Mouse (Mus musculus) gastrocnemius, postnatal 36 days (tissue): ENCODE measurements at regions not wholly inside any gene's neighbourhood (a gene's known extent, or its start where the extent isn't known, plus 50 kb on each side); places are given as distances from the start of the nearest gene placed in this dataset.
A peak's percentile ranks its signal among the peaks of the same experiment; 100 is the strongest.

Experiments used
- DNase-seq, 2 experiments: peaks; one replicate each; pipeline ENCODE4 v3.0.0; 2022
- intact Hi-C: fragments of 180-260 bp; cut with DNase I; formaldehyde crosslinking; loops from one replicate; pipeline ENCODE4 v1.15.1; 2025

- no peak for DNase-seq
- intact Hi-C loops = no loop called here
Measured at GRCm38 (mm10) chr13:90498978-90499377, 406.2 kb downstream of the Atp6ap1l start.

GRCm38 (mm10) chr13:90497573-90497972 lies 407.6 kb downstream of the Atp6ap1l start:
- intact Hi-C loops = no loop called here
- DNase-seq = no peak

- intact Hi-C loops = no loop called here
Measured at GRCm38 (mm10) chr13:90493696-90494095, 404.3 kb upstream of the Xrcc4 start.

GRCm38 (mm10) chr13:90490991-90491951 lies 401.9 kb upstream of the Xrcc4 start:
- no peak for DNase-seq
- intact Hi-C loops = no loop called here

More at GRCm38 (mm10) chr13:90493696-90494095, 404.3 kb upstream of the Xrcc4 start:
- DNase-seq = no peak

- intact Hi-C loops = no loop called here
- DNase-seq = no peak
Measured at GRCm38 (mm10) chr13:90480484-90480883, 391.1 kb upstream of the Xrcc4 start.

- intact Hi-C loops = no loop called here
Measured at GRCm38 (mm10) chr13:90476880-90477279, 387.5 kb upstream of the Xrcc4 start.

GRCm38 (mm10) chr13:90474507-90474906 lies 385.1 kb upstream of the Xrcc4 start:
- intact Hi-C loops = no loop called here
- no peak for DNase-seq

More at GRCm38 (mm10) chr13:90476880-90477279, 387.5 kb upstream of the Xrcc4 start:
- no peak for DNase-seq

GRCm38 (mm10) chr13:90474053-90474452 lies 384.6 kb upstream of the Xrcc4 start:
- intact Hi-C loops = no loop called here
- no peak for DNase-seq

- intact Hi-C loops = no loop called here
- no peak for DNase-seq
Measured at GRCm38 (mm10) chr13:90473041-90473825, 383.8 kb upstream of the Xrcc4 start.

GRCm38 (mm10) chr13:90466096-90466495 lies 376.7 kb upstream of the Xrcc4 start:
- intact Hi-C loops = no loop called here

GRCm38 (mm10) chr13:90464051-90464450 lies 374.6 kb upstream of the Xrcc4 start:
- intact Hi-C loops = no loop called here
- DNase-seq = peak; percentile 28 to 60

More at GRCm38 (mm10) chr13:90466096-90466495, 376.7 kb upstream of the Xrcc4 start:
- no peak for DNase-seq

GRCm38 (mm10) chr13:90463381-90463780 lies 374.0 kb upstream of the Xrcc4 start:
- DNase-seq = no peak
- intact Hi-C loops = no loop called here

- intact Hi-C loops = no loop called here
- DNase-seq = no peak
Measured at GRCm38 (mm10) chr13:90454631-90455030, 365.2 kb upstream of the Xrcc4 start.

GRCm38 (mm10) chr13:90426901-90427300 lies 337.5 kb upstream of the Xrcc4 start:
- intact Hi-C loops = no loop called here

GRCm38 (mm10) chr13:90425379-90425778 lies 336.0 kb upstream of the Xrcc4 start:
- intact Hi-C loops = no loop called here
- DNase-seq = no peak

More at GRCm38 (mm10) chr13:90426901-90427300, 337.5 kb upstream of the Xrcc4 start:
- no peak for DNase-seq

GRCm38 (mm10) chr13:90424541-90424940 lies 335.1 kb upstream of the Xrcc4 start:
- no peak for DNase-seq
- intact Hi-C loops = no loop called here

GRCm38 (mm10) chr13:90420966-90421365 lies 331.6 kb upstream of the Xrcc4 start:
- intact Hi-C loops = no loop called here
- DNase-seq = no peak

GRCm38 (mm10) chr13:90404392-90404791 lies 315.0 kb upstream of the Xrcc4 start:
- intact Hi-C loops = no loop called here
- DNase-seq = no peak

- no peak for DNase-seq
- intact Hi-C loops = no loop called here
Measured at GRCm38 (mm10) chr13:90402061-90402460, 312.7 kb upstream of the Xrcc4 start.

GRCm38 (mm10) chr13:90401496-90401895 lies 312.1 kb upstream of the Xrcc4 start:
- no peak for DNase-seq
- intact Hi-C loops = no loop called here
